Comparison of ENCODE assay signal across 8 mouse cellular contexts in the genomic region with DNA sequence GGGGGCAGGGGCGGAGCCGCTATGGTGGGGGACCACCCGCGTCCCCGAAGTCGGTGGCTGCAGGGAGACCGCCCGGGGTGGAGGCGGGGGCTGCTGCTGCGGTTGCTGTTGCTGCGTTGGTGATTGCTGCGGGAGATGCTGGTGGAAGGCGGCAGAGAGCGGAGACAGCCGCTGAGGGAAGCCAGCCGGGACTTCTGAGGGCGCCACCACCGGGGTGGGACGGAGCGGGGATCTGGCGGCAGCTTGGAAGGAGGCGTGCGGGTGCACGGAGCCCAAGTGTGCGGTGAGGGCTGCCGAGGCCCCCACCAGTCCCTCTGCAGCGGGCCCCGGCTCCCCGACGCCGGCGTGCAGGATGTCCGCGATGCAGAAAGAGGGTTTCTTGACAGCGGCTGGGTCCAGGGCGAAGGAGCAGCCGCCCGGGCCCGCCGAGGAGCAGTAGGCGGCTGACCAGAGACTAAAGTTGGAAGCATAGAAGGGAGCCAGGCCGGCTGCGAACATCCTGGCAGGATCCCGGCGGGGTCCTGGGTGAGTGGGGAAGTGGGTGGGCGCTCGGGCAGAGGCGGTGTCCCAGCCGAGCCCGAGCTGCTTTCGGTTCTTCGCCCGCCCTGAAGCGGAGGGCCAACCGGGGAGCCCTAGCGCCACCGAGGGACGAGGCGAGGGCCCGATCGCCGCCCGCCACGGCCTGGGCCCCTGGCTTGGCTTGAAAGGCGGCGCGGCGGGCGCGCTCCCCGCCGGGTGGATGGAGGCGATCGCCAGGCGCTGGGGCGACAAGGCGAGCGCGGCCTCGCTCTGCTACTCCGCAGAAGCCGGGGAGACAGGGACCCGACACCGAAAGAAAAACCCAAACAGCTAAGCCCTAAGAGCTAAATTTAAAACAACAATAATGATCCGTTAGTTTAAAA. TPM values are rescaled to one million over a fixed set of nuclear protein-coding genes. Genes with fewer than 3 reads are reported as not detected.
DNase-seq lines count a peak whose midpoint lies in the region; ATAC-seq and TF ChIP-seq lines count a peak whose summit lies in the region.

No protein-coding gene starts in this region.

- no peak for TF ChIP-seq POLR2A in testis, adult 2 months (IDR thresholded peaks at IDR 0.05; ENCODE audit: control insufficient read depth, low read depth, low read length)

- H3K4me3 ChIP-seq in testis, adult 2 months (ENCODE audit: control insufficient read depth, low read depth, low read length) = peak overlapping the region; percentile 71
- peak overlapping the region; percentile 59 for H3K4me3 ChIP-seq in embryonic facial prominence, embryonic 13.5 days
- H3K4me3 ChIP-seq in heart, embryonic 11.5 days (ENCODE audit: low read depth, low read length) = peak overlapping the region; percentile 68
- peak overlapping the region; percentile 61 for H3K4me3 ChIP-seq in kidney, embryonic 15.5 days (replicated peaks)

- no peak overlapping the region for H3K27ac ChIP-seq in testis, adult 2 months (ENCODE audit: control insufficient read depth, insufficient read depth, low read depth, low read length)
- peak overlapping the region; percentile 71 for H3K27ac ChIP-seq in embryonic facial prominence, embryonic 13.5 days
- H3K27ac ChIP-seq in heart, embryonic 11.5 days (ENCODE audit: low read depth, low read length) = peak overlapping the region; percentile 42; the same call in 1 of the 2 replicates
- peak overlapping the region; percentile 88 for H3K27ac ChIP-seq in kidney, embryonic 15.5 days

- H3K9me3 ChIP-seq in embryonic facial prominence, embryonic 13.5 days = no peaks in the 10 kb centered on the region
- no peaks in the 10 kb centered on the region for H3K9me3 ChIP-seq in heart, embryonic 11.5 days (replicated peaks; ENCODE audit: control insufficient read depth, low read length)
- no peaks in the 10 kb centered on the region for H3K9me3 ChIP-seq in kidney, embryonic 15.5 days (replicated peaks)

- ATAC-seq in embryonic facial prominence, embryonic 13.5 days (ENCODE audit: insufficient number of reproducible peaks, insufficient read depth, low FRiP score, low TSS enrichment, low read depth) = no peak
- ATAC-seq in heart, embryonic 11.5 days (replicated peaks; ENCODE audit: insufficient number of reproducible peaks, low FRiP score, low TSS enrichment) = peak; percentile 55; the same call in 1 of the 2 replicates
- peak; percentile 53 for ATAC-seq in kidney, embryonic 15.5 days (replicated peaks; ENCODE audit: low FRiP score)

- under 1% methylated on average over 74 of the region's 85 CpGs for WGBS in embryonic facial prominence, embryonic 13.5 days
- WGBS in heart, embryonic 11.5 days (ENCODE audit: insufficient replicate concordance) = under 1% methylated on average over 84 of the region's 85 CpGs
- under 1% methylated on average over 85 of the region's 85 CpGs for WGBS in kidney, embryonic 15.5 days

- no peaks in the 10 kb centered on the region for H3K36me3 ChIP-seq in testis, adult 2 months (ENCODE audit: control insufficient read depth, insufficient read depth, low read length)
- no peaks in the 10 kb centered on the region for H3K36me3 ChIP-seq in embryonic facial prominence, embryonic 13.5 days
- no peaks in the 10 kb centered on the region for H3K36me3 ChIP-seq in heart, embryonic 11.5 days (ENCODE audit: control insufficient read depth, insufficient read depth, low read length)
- no peaks in the 10 kb centered on the region for H3K36me3 ChIP-seq in kidney, embryonic 15.5 days

- peak overlapping the region; percentile 74 for H3K9ac ChIP-seq in embryonic facial prominence, embryonic 13.5 days
- H3K9ac ChIP-seq in heart, embryonic 11.5 days (ENCODE audit: low read depth, low read length) = peak overlapping the region; percentile 74
- H3K9ac ChIP-seq in kidney, embryonic 15.5 days = peak overlapping the region; percentile 59

- peak overlapping the region; percentile 86 for H3K4me2 ChIP-seq in embryonic facial prominence, embryonic 13.5 days
- peak overlapping the region; percentile 98 for H3K4me2 ChIP-seq in heart, embryonic 11.5 days
- H3K4me2 ChIP-seq in kidney, embryonic 15.5 days = peak overlapping the region; percentile 96

- no peak for TF ChIP-seq CTCF in testis, adult 2 months (IDR thresholded peaks at IDR 0.05; ENCODE audit: control insufficient read depth, insufficient read depth, insufficient replicate concordance, low read depth, low read length)

- no peak for DNase-seq in testis, postnatal 14 days (ENCODE audit: low spot score)
- peak; percentile 56 for DNase-seq in lung, postnatal 36 days
- DNase-seq in spleen, adult 18-20 months = peak; percentile 51 to 65
- no peak for DNase-seq in c-Kit-positive CD71-positive TER-119-positive erythroid progenitor cells, embryonic 14.5 days (ENCODE audit: low spot score)

- H3K27me3 ChIP-seq in testis, adult 2 months (ENCODE audit: control insufficient read depth, insufficient read depth, low read length) = peaks cover 13% of the 10 kb centered on the region
- H3K27me3 ChIP-seq in embryonic facial prominence, embryonic 13.5 days = peaks cover 96% of the 10 kb centered on the region
- peaks cover 80% of the 10 kb centered on the region for H3K27me3 ChIP-seq in heart, embryonic 11.5 days (ENCODE audit: control insufficient read depth, insufficient read depth, low read length)
- H3K27me3 ChIP-seq in kidney, embryonic 15.5 days = peaks cover 97% of the 10 kb centered on the region

- peaks cover 21% of the 10 kb centered on the region for H3K4me1 ChIP-seq in testis, adult 2 months (ENCODE audit: control insufficient read depth, insufficient read depth, low read length)
- H3K4me1 ChIP-seq in embryonic facial prominence, embryonic 13.5 days = peaks cover 35% of the 10 kb centered on the region
- H3K4me1 ChIP-seq in heart, embryonic 11.5 days (ENCODE audit: control insufficient read depth, insufficient read depth, low read length) = peaks cover 7% of the 10 kb centered on the region; the same call in 1 of the 2 replicates
- H3K4me1 ChIP-seq in kidney, embryonic 15.5 days = peaks cover 44% of the 10 kb centered on the region

RNA-seq across cellular contexts. Expression of gene Hlx, which starts 0.5 kb away (rescaled TPM):
- polyA plus RNA-seq in testis, adult 2 months (2012; rRNA removed) = 0.28 and 0.51 TPM in 2 replicates
- 13.3 and 14.9 TPM in 2 replicates for polyA plus RNA-seq in embryonic facial prominence, embryonic 13.5 days (2015; fragmentation: Nextera tagmentation; extraction: Ambion mirVana)
- 5.0 and 7.0 TPM in 2 replicates for polyA plus RNA-seq in heart, embryonic 11.5 days (2014; fragmentation: Nextera tagmentation; extraction: Ambion mirVana)
- 16.6 and 18.5 TPM in 2 replicates for polyA plus RNA-seq in kidney, embryonic 15.5 days (2015; fragmentation: Nextera tagmentation; extraction: Ambion mirVana)

Comparison
In these comparisons a context has a peak if more than half of its experiments do, and no peak if none do; other contexts are left out.
1. DNase-seq: peak in lung, postnatal 36 days (single experiment) and spleen, adult 18-20 months (2 of 2); none in testis, postnatal 14 days (single experiment) and c-Kit-positive CD71-positive TER-119-positive erythroid progenitor cells, embryonic 14.5 days (single experiment).
2. Peak in every context shown above with its lines, with median percentiles within 50 percentile points of each other: H3K4me3 ChIP-seq, H3K4me2 ChIP-seq and H3K9ac ChIP-seq.